Mouse (Mus musculus): ENCODE data around the gene Psmd2.

The Psmd2 gene

DNA sequence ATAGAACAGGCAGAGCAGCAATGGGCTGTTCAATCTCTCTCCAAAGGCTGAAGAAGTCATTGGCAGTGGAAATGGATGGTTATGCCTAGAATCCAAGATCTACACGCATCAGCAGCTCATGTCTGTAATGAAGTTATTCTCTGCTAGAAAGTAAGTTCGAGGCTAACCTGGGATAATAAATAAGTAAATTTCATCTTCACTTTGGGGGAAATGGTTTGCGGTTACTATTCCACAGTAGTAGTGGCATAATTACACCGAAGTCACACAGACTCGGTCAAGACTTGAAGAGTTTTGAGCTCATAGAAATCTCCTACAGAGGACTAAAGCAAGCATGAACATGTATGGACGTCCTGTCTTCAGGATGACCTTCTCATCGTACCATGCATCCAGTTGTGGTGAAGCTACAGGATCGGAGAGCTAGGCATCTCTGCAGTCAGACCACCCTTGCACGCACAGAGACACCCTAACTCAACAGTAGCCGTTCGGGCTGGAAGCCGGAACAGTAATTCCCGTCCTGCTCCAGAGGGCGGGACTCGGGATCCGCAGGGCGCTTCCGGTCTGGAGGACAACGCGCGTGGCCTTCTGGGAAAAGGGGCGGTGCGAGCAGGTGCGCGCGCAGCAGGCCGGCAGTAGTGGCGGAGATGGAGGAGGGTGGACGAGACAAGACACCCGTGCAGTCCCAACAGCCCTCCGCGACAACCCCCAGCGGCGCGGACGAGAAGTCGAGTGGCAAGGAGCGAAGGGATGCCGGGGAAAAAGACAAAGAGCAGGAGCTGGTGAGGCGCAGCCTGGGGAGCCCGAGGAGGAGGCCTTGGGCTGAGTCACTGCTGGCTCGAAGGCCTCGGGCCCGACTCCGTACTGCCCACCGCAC, at the start of gene Psmd2:
TSS of gene Psmd2 (plus strand) at position 577 of the 871 bp plus-strand sequence.
- DNase-seq = peak; percentile 93 to 94

DNA sequence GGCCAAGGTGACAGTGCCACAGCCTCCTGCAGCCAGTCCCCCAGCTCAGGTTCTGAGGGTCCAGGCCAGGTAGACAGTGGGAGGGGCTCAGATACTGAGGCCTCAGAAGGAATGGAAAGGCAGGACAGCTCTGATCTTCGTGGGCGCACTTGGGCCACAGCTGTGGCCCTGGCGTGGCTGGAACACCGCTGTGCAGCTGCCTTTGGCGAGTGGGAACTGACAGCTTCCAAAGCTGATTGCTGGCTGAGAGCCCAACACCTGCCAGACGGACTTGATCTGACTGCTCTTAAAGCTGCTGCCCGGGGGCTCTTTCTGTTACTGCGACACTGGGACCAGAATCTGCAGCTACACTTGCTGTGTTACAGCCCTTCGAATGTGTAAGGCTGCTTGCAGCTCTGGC, 46.7 kb upstream of the Psmd2 start:
- DNase-seq = no peak

DNA sequence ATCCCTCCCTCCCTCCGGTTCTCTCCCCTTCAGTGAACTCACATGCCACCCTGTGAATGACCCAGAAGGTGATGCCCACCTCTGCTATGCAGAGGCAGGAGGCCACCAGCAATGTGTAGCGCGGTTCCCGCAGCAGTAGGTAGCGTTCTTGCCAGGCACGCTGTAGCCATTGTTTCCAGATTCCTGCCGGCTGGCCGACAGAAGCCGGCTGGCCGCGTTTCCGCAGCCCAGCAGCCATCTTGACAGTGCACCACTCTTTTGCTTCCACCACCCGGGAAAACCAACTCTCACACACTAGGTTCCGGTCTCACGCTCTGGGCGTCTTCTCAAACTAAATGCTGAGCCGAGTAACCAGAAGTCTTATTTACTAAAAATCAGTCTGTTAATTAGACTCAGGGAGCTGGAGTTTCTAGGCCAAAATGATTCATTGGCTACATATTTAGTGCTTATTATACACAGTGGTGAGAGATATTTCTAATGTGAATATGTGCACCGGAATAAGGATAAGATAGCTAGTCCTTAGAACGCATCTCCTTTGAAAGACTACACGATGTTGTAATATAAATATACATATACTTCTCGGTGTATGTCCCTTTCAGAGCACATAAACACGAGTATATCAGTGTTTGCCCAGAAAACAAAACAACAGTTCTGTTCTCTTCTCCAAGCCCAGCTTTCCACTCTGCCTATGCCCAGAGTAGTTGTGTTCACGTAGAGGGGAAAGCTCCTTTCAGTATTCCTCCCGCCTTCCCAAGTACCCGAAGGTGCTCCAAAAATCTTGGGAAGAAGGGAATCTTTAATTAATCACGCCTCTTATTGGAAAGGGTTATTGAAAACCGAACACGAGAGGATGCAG, 40.7 kb upstream of the Psmd2 start:
- peak; percentile 86 for DNase-seq

DNA sequence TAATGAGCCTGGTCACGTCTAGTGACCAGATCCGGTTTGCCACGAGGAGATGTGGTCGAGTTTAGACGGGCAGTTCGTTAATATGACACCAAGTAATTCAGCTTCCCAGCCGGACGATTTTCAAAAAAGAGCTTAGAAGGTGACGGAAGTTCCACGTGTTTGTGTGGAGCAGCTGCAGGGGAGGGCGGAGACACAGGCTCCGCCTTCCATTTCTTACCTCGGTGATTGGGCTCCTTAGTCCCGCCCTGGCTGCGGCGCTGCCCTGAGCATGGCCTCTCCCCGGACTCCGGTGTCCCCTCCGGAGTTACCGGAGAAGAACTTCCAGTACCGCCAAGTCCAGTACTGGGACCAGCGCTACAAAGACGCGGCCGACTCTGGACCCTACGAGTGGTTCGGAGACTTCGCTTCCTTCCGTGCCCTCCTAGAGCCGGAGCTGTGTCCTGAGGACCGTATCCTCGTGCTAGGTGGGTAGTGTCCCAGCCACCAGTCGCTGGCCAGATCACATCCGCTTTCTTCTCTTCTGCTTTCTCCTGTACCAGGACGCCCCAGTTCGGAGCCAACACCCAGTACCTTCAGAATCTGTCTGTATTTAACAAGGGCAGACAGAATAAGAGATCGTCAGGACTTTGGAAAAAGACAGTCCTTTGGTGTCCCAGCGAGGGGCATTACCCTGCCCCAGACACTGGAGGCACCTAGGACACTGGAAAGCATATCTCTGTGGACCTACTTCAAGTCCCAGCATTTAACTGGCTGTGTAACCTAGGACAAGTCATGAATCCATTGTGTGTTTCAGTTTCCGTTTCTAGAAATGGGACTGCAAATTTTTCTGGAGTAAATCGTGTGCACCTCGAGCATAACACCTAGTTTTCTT, 39.9 kb upstream of the Psmd2 start, which contains the start of the genes Eef1akmt4, Gm49333 and Alg3:
TSS of gene Eef1akmt4 (plus strand) at position 237 of the 871 bp plus-strand sequence.
TSS of gene Gm49333 (plus strand) at position 254 of the 871 bp plus-strand sequence.
TSS of gene Alg3 (minus strand) at position 379 of the 871 bp plus-strand sequence.
- peak; percentile 85 to 86 for DNase-seq

DNA sequence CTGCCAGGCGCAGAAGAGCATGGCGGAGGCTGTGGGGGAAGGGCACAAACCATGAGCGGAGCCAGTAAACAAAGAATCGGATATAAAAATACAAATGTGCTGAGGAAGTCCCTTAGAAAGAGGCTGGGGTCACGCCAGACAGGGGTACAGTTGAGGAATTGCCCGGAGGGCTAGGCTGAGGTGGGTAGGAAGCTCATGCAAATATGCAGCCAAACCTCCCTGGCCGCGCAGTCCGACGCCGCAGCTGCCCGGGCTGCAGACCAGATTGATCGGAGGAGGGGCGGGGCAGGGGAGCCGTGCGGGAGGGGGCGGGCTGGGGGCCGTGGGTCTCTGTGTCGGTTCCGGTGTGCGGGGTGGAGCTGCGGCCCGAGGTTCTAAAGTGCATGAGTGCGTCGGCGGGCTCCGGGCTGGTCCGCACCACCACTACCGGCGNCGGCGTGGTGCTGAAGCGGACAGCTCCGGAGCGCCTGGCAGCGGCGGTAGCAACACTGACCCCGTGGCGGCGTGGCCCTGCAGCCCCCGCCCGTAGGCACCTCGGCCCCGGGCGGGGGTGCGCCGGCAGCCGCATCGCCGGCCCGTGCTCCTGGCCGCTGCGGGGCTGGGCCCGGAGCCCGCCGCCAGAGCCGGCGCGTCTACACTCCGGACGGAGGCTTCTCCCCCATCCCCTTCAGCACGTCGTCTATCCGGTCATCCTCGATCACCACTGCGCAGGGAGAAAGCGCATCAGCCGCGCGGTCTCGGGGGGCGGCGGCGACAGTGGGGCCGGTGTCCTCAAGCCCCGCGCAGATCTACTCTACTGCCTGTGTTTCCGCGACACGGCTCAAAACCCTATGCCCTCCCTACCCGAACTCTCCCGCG, 31.7 kb upstream of the Psmd2 start:
- DNase-seq = peak; percentile 32 to 47

DNA sequence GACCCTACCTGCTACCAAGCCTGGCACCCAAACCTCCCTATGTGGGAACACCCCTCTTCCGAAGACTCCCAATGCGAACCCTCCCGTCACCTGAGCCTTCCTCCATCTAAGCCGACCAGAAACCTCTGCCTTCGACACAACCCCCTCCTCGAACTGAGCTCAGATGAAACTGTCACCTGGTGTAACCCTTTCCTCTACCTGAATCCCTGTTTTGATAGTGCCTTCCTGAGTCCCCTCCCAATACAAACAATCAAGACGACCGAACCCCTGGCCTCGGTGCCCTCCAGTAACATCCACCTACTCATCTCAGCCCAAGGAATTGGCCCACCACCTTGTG, 31.1 kb upstream of the Psmd2 start:
- DNase-seq = no peak

DNA sequence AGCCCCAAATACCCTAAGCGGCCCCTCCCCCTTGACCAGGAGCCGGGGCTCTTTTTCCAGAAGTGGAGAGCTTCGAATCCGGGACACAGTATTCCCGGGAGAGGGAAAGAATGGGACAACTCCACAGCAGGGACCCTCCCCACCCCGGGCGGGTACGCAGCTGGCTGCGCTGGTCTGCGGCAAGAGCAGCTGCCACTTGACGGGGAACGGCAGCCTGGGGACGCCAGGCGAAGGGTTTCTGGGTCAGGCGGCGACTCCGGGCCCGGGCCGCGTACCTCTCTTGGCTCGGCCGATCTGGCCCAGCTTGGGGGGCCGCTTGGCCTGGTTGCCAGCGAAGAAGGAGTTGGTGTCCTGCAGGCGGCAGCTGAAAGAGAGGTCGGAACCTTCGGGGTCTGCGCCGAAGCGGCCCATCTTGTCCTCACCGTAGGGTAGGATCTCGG, 30.7 kb upstream of the Psmd2 start:
- DNase-seq = peak in 1 of 2 experiments; percentile 3

DNA sequence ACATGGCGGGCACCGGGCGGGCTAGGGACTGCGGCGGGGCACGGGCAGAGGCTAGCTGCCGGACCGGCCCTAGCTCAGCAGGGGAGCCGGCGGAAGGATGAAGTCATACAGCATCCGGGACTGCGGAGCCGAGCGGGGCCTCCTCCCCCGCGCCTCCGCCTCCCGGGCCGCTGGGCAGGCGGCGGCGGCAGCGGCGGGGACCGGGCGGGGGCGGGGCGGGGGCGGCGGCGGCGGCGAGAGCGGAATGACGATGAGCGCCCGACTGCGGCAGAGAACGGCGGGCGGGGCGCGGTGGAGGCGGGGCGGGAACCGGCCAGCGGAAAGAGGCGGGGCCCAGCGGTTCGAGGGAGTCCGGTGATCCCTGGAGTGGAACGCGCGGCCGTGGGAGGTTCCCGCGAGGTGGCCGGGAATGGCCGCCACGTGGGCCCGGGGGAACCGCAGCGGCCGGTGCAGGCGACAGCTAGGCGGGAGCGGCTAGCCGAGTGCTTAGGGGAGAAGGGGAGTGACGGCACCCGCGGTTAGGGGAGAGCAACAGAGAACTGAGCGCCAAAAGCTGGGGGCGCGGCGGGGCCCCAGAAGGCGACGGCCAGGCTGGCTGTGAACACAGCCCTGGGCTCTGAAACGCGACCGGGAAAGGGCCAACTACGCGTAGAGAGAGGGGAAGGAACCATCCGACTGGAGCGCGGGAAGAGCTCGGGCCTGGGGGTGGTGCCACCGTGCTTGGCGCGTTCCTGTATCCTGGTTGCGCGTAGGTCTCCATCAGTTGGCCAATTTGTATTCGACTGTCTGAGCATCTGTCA, 30.1 kb upstream of the Psmd2 start, which contains the start of gene Camk2n2:
TSS of gene Camk2n2 (minus strand) at position 97 of the 800 bp plus-strand sequence.
- DNase-seq = peak; percentile 25 to 38

DNA sequence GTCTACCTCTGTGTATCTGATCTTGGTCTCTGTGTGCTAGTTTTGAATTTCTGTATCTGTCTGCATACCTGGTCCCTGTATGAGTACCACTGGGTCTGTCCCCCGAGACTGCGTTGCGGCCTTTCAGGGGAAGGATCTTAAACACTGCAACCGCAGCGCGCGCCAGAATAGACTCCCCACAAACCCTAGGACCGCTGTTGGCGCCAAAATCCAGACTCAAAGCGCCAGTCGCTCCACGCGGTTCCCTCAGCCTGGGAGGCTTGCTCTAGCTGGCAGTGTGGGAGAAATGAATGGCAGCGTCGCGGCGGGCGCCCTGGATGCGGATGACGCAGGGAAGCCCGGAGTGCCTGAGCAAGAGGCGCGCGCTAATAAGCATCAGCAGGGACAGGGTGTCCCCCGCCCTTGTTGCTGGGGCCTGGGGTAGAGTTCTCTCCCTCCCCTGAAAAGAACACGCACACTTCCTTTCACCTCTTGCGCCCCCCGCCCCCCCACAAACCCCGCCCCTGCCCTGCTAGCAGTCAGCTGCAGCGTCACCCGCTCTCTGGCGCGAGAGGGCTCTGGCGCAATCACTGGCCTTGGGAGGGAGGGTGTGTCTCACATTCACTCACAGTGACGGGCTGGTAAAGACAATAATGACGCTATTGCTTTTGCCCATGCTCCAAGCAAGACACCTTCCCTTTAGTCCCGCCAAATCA, 29.3 kb upstream of the Psmd2 start:
- peak; percentile 42 to 47 for DNase-seq

DNA sequence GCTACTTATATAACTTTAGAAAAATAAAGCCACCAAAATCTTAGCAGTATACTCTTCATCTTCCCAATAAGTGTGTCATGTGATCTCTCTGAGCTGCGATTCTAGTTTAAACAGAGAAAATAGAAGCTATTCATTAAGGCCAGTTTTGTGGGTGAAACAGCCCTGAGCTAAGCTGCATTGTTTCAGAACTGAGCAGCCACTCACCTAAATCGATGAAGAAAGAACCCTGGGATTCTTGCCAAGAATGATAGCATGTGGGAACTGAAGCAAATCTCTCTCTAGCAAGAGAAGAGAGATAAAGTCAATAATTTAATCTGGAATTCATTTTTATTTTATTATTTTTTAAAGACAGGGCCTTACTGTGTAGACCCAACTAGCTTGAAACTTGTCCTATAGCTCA, 28.2 kb upstream of the Psmd2 start:
- no peak for DNase-seq

DNA sequence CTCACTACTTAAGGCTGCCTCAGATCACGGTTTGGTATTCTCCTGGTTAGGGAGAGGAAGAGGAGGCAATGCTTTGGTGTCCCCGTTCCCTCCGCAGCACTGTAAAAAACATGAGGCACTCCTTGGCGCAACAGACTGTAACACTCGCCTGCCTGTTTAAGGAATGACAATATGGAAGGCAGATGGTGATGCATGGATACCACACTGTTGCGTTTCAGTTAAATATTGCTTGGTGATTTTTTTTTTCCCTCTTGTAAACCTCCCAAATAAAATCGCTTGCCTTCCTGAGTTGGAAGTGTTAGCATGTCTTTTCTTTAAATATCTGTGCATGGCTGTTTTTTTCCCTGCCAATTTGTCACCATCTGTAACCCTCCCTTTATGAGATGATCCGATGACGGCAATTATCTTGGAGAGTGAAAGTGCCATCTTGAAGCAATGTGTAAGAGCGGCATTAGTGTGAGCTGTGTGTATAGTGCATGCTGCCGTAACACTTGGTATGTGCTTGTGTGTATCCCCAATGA, 22.5 kb upstream of the Psmd2 start:
- no peak for DNase-seq

DNA sequence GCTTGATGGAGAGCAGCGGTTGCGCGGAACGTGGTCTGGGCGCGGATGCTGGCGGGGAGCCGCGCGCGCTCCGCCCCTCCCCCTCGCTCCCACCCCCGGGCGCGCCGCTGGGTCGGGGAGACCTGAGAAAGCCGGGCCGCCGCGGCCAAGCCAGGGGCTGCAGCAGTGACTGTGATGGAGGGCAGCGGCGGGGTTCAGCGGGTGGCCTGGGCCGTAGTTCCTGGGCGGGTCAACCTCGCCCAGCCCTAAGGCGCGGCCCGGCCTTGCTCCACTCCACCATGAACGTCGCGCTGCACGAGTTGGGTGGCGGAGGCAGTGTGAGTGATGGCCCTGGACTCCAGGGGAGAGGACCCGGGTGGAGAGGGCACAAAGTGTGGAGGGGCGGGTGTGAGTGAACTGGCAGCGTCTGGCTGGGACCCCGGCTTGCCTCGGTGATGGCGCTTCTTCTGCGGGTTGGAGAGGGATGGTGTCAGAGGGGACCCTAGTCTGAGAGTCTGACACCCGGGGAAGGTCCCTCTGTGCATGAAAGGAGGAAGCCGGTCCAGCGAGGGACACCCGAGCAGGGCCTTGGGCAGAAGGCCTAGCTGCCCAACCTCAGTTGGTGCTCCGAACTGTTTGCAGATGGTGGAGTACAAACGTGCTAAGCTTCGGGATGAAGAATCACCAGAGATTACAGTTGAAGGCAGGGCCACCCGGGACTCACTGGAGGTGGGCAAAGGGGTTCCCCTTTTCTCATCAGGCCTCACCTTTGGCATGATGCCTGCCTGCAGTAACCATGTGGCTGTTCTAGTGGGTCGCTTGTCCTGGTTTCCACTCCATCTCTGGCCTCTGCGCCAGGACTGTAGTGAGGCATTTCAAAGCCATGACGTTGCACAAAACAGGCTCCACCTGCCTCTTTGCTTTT, 21.5 kb upstream of the Psmd2 start, which contains the start of gene Ece2:
TSS of gene Ece2 (plus strand) at position 98 of the 904 bp plus-strand sequence.
- DNase-seq = peak in 1 of 2 experiments; percentile 7

DNA sequence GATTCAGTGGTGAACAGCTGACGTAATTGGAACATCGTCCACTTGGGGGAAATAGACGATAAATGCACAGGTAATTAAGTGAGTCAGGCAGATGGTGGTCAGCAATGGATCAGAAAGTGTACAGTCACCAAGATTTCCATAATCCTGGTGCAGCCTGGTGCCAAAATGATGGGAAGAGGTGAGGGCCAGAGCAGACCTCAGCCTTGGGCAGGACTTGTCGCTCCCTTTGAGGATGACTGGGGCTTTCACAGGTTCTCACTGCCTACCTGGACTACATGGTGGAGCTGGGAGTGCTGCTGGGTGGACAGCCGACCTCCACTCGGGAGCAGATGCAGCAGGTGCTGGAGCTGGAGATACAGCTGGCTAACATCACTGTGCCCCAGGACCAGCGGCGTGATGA, 14.0 kb upstream of the Psmd2 start:
- DNase-seq = no peak

DNA sequence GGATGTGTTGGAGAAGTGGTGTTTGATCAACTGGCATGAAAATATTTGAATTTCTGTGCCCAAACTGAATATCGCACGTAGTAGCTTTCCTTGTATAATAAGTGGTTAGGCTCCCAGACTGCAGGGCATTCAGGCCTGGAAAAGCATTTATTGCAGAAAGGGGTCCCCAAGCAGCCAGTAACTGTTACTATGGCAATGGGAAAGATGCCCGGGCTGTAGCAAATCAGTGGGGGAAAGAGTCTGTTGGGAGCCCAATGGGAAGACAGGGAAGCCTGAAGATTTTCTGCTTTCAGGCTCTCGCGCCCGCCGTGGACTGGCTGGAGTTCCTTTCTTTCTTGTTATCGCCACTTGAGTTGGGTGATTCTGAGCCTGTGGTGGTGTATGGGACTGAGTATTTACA, 13.1 kb upstream of the Psmd2 start:
- DNase-seq = no peak

DNA sequence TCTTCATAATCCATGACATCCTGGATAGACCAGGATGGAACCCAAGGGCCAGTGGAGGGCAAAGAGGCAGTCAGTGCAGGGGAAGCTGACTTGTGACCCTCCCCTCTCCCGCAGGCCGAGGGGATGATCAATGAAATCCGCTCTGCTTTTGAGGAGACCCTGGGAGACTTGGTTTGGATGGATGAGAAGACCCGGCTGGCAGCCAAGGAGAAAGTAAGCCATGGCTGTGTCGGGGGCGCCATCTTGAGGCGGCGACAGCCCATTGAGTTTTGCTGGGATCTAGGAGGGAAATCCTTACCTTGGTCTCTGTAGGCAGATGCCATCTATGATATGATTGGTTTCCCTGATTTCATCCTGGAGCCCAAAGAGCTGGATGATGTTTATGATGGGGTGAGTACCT, 9.3 kb upstream of the Psmd2 start:
- DNase-seq = peak; percentile 61 to 62

DNA sequence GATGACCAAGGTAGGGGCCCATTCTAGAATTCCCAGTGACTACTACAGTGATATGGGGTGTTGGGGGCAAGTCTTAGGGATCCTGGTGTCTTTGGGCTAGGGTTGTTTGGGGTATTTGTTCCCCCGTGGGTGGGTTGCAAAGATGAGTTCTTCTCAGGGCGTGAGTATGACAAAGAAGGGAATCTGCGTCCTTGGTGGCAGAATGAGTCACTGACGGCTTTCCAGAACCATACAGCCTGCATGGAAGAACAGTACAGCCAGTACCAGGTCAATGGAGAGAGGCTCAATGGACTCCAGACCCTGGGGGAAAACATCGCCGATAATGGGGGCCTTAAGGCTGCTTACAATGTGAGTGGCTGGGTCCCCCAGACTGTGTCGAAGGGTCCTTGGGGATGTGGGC, 7.5 kb upstream of the Psmd2 start:
- DNase-seq = no peak

DNA sequence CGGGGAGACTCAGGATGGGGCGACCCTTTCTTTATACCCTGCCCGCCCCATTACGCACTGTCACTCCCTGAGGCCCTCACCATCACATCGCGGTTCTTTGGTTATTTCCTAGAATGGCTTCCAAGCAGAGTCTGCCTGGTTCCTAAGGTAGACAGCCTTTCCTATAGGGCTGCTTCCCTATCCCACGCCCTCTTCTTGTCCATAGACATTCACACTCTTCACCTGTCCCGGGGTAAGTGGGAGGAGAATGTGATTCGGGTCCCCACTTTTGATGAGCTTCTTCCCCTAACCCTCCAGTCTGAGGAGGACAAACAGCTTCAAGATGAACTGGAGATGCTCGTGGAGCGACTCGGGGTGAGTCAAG, 477 bp downstream of the Psmd2 start:
- no peak for DNase-seq

DNA sequence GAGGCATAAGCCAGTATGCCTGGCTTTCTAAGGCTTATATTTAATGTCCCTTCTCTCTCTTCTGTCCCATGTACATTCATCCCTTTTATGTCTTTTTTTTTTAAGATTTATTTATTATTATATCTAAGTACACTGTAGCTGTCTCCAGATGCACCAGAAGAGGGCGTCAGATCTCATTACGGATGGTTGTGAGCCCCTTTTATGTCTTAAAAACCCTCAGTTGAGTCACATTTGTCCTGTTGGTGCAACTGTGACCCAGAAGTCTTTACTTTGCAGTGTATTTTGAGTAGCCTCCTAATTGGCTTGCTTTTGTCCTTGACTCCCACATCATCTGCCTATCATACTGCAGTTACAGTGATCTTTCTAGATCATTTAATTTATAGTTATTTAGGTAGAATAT, 1.9 kb downstream of the Psmd2 start:
- peak in 1 of 2 experiments; percentile 6 for DNase-seq

DNA sequence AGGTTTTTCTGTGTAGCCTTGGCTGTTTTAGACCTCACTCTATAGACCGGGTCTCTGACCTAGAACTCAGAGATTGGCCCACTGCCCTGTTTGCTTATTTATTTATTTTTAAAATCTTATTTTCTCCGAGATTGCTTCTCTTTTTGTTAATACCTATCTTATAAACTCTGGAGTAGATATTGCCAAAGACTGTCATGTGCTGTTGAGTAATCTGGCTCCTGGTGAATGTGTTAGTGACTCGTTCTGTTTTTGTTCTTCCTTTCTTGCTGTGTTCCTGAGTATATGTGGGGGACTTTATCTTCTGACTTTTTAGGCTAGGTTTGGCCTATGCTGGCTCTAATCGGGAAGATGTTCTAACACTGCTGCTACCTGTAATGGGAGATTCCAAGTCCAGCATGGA, 6.2 kb downstream of the Psmd2 start:
- DNase-seq = no peak
